Mouse (Mus musculus) embryonic stem cell, embryonic (primary cell): Measurements from ENCODE around the gene Ptprm.

Source experiments
- CTCF ChIA-PET, 4 experiments: fragments of 300-600 bp in 2 of 4; fragments of 350-600 bp in 2 of 4; sonication (Branson Sonifier 250); formaldehyde crosslinking; loops; one replicate each; lab custom pipeline; 2022; ENCODE audit warnings: inconsistent platforms in 2 of 4; lab: Charles Lee
- POLR2A ChIA-PET, 4 experiments: fragments of 300-600 bp in 2 of 4; fragments of 350-600 bp in 2 of 4; sonication (Branson Sonifier 250); formaldehyde crosslinking; loops; one replicate each; lab custom pipeline; 2022; ENCODE audit warnings: antibody characterized with exemption in 4 of 4, inconsistent platforms in 1 of 4; lab: Charles Lee

Ptprm gene

DNA sequence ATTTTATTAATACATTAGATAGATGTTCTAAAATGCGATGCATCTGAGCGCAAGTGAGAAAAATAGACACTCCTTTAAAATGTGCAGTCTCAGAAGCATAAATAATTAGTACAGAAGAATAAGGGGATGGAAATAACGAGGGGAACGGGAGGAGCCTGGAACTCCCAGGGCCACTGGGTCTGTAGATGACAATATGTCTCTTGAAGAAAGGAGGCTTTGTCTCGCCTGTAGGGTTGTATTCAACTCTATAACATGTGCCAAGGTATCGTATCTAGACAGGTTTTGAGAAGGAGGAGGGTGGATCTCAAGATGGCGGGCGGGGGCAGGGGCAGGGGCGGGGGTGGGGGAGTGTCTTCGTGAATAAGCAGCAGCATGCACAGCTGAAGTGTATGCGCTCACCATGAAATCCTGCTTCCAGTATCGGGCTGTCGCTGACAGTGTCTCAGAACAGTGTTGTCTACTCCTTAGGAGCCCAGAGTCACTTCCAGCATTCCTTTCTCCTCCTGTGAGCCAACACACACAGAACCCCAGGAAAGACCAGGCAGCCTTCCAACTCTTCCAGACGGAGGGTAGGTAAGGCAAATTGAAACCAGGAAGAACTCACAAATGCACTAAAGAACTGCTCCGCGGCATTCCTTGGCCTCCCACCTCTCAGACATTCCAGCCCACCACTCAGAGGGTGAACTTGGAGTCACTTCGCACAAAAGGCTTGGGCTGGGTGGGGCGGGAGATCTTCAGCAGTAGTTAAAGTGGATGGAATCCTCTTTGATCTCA is 50.7 kb downstream of the Ptprm start:
- ChIA-PET POLR2A (interaction anchor here in 1 of 4 experiments (1.5 kb wide), 1 partner anchor 29 kb away, joined by 3 read pairs; no protein-coding TSS in a partner anchor), CTCF (interaction anchor here in 1 of 4 experiments (0.7 kb wide), 1 partner anchor 19 kb away, joined by 3 read pairs; no protein-coding TSS in a partner anchor)

DNA sequence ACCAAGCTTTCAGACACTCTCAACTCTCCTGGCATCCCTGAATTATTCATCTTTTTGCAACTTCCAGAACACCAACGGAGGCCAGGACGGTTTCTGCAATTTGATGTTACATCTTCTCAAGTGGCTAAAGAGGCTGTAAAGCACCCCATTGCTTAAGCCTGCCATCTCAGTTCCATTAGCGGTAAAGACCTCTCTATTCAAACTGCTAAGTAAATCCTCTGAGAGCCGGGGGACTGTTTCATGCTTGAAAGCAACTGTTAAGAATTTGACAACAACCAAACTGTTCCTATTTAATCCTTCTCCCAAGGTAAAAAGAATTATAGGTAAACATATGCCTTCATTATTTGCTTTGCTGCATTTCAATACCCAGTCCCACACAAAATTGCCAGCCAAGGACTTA is 51.7 kb downstream of the Ptprm start:
- ChIA-PET POLR2A (interaction anchor here in 1 of 4 experiments (1.5 kb wide), 1 partner anchor 28 kb away, joined by 3 read pairs; no protein-coding TSS in a partner anchor), CTCF (no interaction called here)

DNA sequence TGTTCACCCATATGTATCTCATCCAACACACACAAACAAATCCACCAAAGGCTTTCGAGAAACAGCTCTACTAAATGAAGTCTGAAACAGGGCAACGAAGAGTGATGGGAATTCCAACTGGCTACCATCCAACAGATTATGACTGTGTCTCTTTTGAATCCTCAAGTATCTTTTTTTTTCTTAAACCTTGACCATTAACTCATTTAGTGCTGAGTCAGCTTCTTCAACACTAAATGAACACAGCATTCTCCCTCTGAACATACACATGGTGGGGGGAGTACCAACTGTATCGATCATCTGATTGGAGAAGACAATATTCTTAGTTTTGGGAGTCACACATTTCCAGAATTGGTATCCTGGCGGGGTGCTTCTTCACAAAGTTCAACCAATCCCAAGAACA is 52.2 kb downstream of the Ptprm start:
- POLR2A ChIA-PET: interaction anchor here in 1 of 4 experiments (1.5 kb wide), 1 partner anchor 27 kb away, joined by 3 read pairs; no protein-coding TSS in a partner anchor
- CTCF ChIA-PET: no interaction called here

DNA sequence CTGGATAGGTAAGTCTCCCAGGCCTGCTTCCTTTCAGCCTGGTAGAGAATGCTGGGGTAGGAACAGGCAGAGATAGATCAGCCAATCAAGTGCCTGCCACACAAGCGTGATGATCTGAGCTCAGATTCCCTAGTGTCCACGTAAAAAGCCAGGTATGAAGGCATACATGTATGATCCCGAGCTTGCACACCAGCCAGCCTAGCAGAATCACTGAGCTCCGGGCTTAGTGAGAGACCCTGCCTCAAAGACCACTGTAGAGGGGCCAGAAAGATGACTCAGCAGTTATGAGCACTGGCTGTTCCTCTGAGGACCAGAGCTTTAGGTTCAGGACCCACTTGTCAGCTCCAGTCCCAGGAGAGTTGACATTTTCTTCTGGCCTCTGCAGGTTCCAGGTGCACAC is 52.9 kb downstream of the Ptprm start:
- CTCF ChIA-PET: interaction anchor here in 1 of 4 experiments (0.8 kb wide), 1 partner anchor 11 kb away, joined by 4 read pairs; no protein-coding TSS in a partner anchor
- POLR2A ChIA-PET: interaction anchor here in 1 of 4 experiments (1.5 kb wide), 1 partner anchor 10 kb away, joined by 4 read pairs; no protein-coding TSS in a partner anchor

DNA sequence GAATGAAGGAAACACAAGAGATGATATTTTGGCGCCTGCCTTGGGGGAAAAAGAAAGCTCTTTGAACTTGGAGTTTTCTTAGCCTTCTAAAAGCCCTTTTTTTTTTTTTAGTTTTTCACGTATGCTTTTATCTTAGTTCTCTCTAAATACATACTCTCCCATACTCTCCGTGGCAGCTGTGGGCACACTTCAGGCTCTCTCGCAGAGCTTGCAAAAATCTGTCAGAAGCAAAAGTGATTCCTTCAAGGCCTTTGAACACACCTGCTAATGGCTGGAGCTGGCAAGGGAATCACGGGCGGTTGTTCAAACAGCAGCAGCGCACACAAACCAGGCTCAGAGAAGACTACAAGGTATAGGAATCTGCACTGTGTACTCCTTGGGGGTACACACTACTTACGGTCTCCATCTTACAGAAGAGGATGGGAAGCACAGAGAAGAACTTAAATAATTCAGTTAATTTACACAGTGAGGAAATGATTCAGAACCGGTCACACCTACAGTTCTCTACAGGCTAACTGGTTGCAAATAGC is 55.9 kb downstream of the Ptprm start:
- POLR2A ChIA-PET: interaction anchor here in 1 of 4 experiments (0.6 kb wide), 1 partner anchor 464 kb away, joined by 3 read pairs; no protein-coding TSS in a partner anchor
- CTCF ChIA-PET: interaction anchor here in 1 of 4 experiments (0.5 kb wide), 1 partner anchor 289 kb away, joined by 3 read pairs; no protein-coding TSS in a partner anchor

DNA sequence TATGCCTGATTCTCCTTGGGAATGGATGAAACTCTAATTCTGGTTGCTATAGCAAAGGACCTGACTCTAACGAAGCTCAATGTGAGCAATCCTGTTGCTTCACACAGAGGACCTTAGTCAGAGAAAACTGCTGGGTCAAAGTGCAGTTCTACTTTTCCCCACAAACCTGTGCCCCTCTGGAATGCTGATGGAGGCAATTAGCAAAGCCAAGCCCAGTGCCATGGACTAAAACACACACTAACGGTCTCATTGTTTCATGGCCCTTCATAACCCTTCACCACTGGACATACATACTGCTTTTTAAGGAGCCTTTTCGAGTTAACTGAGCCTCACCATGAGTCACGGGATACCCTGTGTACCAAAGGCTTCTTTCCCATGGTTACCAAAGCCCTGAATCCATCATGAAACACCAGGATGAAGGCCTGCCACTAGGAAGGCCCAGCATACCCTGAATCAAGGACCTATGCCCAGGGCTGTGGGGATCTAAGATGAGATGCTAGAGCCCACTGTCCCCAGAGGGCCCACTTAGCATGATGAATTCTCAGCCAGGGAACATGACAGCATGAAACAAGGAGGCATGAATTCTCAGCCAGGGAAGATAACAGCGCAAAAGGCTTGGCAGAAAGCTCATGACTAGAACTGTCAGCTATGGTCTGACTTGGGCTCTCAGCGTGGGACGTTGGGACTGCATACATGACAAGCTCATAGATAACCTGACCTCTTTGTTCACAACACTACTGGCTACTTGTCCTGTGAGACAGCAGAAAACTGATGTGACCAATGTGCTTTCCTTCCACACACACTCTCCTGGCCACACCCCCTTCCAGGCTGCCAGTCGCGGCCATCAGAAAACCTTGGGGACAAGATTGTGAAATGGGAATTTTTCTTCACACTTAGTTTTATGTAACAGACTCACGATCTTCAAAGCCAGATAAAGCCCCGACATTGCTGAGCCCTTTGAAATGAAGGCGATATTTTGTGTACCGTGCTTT is 57.4 kb downstream of the Ptprm start:
- ChIA-PET CTCF (no interaction called here), POLR2A (no interaction called here)

DNA sequence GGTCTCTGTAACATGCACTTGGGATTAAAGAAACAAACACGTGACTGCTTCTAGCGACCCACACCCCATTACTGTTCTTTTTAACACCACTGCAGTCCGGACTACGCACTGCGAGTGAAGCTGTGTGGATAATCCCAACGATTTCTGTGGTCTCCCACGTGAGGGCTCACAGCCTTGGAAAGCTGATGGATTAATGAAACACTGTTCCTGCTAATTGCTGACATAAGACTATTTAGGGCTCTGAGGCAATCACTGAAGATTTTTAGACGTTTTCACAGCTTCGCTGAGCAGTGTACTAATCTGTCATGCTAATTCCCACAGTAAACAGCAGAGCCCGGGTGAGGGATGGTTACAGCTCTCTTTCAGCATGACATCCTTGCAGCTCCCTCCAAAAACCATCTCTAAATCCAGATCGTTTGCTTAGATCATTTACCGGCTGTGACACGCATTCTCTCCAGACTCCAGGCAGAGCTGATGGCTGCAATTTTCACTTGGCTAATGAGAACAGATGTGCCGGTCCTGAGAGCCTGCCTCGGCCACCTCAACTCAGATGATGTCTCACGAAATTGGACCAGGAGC is 63.5 kb downstream of the Ptprm start:
- CTCF ChIA-PET: interaction anchor here in 1 of 4 experiments (0.6 kb wide), 1 partner anchor 11 kb away, joined by 4 read pairs; no protein-coding TSS in a partner anchor
- POLR2A ChIA-PET: no interaction called here

DNA sequence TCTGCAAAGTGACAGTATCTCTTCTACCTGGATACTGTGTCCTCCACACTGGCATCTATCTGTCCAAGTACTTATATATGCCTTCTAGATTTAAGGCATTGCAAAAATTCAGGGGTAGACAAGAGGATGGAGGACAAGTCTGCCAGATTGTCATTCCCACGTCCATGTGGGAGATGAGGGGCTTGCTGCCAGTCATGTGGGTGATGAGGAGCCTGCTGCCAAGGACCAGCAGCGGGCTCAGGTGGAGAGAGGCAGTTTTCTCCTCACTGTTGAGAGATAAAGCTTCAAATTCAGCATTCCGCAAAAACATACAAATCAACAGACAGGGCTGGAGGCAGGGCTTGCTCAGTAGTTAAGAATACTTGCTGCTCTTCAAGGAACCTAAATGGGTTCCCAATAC is 66.8 kb downstream of the Ptprm start:
- POLR2A ChIA-PET: no interaction called here
- CTCF ChIA-PET: no interaction called here

DNA sequence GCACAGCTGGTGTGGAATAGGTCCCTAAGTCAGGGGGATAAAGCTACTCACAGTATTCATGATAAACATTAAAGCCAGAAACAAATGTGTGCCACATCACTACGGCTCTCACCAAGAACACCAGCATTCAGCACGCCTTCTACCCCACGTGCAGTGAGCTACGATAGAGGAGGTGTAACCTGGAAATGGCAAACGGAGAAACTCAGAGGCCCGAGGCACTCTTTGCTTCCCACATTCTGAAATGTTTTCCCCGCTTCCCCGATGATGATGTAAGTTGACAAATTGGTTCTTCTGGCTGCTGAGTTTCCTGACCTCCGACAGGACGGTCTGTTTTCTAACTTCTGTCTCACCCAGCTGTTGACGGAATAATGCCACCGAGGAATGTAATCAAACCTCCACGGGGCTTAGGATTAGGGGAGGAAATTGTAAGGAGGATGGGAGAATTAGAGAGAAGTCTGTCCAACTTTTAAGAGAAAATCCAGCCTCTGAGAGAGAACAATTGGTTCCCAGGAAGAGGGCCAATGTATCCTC is 72.6 kb downstream of the Ptprm start:
- CTCF ChIA-PET: no interaction called here
- POLR2A ChIA-PET: no interaction called here

DNA sequence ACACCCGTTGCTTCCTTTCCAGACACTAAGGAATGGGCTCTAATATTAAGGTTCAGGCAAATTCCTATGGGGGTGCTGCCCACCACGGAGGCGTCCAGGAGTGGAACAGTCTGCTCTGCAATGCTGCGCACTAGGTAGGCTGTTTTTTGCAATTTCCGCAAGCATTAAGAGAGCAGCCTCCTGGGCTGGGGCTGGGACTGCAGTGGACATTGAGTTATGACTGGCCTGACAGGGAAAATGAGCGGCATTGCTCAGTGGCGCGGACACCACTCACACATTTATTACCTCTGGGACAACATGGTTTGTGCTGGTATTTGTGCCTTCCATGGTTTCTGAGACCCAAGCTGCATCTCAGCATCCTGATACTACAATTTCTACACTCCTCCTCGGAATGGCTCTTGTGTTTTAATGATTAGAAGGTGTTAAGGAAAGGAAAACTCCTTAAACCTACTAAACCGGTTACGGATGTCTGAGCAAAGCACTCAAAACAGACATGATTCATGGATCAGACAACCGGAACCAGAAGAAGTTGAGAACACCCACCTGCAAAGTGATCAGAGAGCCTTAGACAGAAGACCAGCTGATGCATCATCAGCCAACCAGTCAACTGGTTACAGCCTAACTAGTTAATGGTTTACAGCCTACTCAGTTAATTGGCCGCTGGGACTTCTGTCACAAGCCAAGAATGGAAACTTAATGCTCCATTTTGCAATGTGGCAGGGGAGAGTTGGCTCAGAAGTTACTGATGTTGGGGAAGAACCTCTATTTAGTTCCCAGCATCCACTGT is 76.9 kb downstream of the Ptprm start:
- ChIA-PET POLR2A (interaction anchor here in 1 of 4 experiments (0.6 kb wide), 1 partner anchor 47 kb away, joined by 5 read pairs; no protein-coding TSS in a partner anchor), CTCF (no interaction called here)

DNA sequence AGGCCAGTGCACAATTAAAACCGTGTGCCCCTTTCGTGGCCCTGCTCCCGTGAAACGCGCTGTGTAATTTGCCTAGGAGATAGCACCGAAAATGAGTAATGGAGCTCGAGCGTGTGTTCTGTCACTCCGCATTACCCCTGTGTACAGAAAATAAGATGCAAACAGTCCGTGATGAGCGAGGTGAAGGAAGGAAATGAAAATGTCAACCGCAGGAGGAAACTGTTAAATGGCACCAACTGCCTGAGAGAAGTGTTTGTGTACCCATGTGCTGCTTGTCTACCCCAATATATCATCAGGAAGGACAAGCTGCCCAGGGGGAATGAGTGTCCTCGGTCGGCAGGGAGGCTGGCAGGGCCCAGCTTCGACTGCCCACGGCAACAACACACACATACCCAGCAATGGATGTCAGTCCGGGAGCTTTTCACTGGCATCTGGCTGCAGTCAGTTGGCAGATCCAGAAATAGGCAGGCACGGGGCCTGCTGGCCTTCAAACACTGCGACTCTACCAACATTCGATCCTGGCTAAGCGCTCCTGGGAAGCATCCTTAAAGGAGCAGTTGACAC is 79.6 kb downstream of the Ptprm start:
- CTCF ChIA-PET: no interaction called here

DNA sequence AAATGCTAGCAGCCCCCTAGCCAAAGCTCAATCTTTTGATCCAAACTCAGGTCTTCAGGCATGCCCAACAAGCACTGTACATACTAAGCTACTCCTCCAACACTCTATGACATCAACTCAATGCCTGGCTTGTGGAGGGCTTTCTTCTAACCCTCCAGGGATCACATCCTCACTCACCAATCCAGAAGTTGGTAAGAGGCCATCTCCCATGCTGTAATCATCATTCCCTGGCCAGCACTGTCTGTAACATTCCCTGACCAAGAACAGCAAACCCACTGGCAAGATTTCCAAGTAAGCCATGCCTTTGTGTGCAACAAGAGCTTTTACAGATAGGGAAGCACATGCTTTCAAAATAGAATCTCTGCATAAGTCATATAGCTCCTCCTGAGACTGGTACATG is 81.3 kb downstream of the Ptprm start:
- CTCF ChIA-PET: no interaction called here

More for the DNA sequence above, 79.6 kb downstream of the Ptprm start:
- POLR2A ChIA-PET: interaction anchor here in 1 of 4 experiments (1.1 kb wide), 1 partner anchor 28 kb away, joined by 3 read pairs; no protein-coding TSS in a partner anchor

DNA sequence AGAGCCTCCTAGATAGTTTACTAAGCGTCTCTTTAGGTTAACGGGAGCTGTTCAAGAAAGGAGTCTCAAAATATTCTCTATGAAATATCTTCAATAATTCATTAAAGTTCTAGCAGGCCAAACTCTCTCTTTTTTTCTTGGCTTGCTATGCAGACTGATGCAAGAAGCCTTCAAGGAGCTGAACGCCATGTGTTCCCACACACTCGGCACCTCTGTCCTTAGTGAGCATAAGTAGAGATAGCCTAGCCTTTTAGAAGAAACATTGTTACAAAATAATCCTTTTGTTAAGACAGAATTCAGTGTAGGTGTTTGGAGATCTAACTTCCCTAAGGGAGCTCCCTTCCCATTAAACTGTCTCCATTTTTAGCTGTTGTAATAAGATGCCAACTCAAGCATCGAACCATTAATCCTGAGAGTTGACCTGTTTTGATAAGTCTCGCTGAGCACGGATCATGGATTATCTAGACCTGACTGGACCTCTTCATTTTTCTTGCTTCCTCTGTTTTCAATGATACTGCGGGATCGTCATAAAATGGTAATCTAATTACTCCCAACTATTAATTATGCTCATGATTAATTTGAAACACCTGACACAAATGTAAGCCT is 85.7 kb downstream of the Ptprm start:
- ChIA-PET POLR2A (no interaction called here), CTCF (no interaction called here)

More for the DNA sequence above, 81.3 kb downstream of the Ptprm start:
- POLR2A ChIA-PET: interaction anchor here in 1 of 4 experiments (0.6 kb wide), 1 partner anchor 971 kb away, joined by 4 read pairs; no protein-coding TSS in a partner anchor

DNA sequence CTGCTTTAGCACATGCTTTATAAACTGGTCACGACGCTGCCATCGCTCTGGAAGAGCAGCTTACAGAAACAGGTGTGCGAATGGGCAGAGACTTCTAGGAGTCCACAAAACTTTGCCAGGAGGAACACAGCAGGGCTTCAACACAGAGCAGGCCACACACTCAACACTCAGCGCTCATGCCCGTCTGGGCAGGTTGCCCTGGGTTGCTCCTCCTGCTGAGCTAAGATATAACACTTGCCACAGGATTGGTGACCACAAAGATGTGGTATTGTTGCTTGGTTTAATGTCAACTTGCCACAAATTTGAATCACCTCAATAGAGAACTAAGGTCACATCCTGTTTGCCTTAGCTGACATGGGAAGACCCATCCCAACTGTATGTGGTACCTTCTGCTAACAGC is 88.0 kb downstream of the Ptprm start:
- POLR2A ChIA-PET: no interaction called here

DNA sequence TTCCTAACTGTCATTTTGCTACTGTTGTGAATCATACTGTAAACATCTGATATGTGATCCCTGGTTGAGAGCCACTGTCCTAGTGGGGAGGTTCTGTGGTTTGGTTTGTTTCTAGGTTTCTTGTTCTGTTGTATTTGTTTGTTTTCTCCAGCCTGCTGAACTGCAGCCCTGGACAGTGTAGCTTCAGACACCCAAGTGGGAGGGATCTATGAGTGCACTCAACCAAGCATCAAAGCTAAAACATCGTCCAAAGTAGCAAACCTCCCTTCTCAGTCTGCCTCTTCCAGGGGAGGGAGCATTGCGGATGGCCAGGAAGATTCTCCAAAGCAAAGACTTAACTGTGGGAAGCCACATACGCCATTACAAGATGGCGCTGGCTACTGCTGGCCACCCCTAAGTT is 88.7 kb downstream of the Ptprm start:
- ChIA-PET CTCF (interaction anchor here in 1 of 4 experiments (0.7 kb wide), 1 partner anchor 9 kb away, joined by 9 read pairs; no protein-coding TSS in a partner anchor), POLR2A (no interaction called here)

More for the DNA sequence above, 88.0 kb downstream of the Ptprm start:
- CTCF ChIA-PET: no interaction called here

DNA sequence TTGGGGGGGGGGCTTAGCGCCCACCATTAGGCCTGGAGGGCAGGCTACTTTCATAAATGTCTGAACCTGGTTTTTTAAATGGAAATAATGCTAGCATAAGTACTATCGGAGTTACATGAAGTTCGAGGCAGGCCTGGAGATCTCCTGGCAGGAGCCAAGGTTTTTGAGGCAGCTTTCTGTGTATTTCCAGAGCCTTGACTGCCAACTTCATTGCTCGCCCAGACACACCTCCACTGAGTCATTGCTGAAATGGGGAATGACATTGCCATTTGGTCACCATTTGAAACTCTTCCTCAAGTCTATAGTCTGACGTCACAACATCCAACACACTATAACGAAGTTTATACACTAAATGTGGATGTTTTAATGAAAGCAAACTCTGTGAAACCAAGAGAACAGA is 89.5 kb downstream of the Ptprm start:
- ChIA-PET POLR2A (interaction anchor here in 1 of 4 experiments (0.6 kb wide), 1 partner anchor 53 kb away, joined by 3 read pairs; no protein-coding TSS in a partner anchor), CTCF (interaction anchor here in 1 of 4 experiments (0.7 kb wide), 1 partner anchor 8 kb away, joined by 9 read pairs; no protein-coding TSS in a partner anchor)
